Mouse (Mus musculus) embryo, embryonic 11 days (tissue): Measurements from ENCODE around the gene Hs2st1.
A peak's percentile ranks its signal among the peaks of the same experiment; 100 is the strongest.

Source experiments
- DNase-seq: peaks from one replicate; pipeline ENCODE4 v3.0.0-alpha.2; 2015

The Hs2st1 gene

GRCm38 (mm10) chr3:144494838-144495237 is 75.1 kb downstream of the Hs2st1 start:
- DNase-seq, result no peak

GRCm38 (mm10) chr3:144488787-144489186 is 81.2 kb downstream of the Hs2st1 start:
- DNase-seq, result no peak

- no peak for DNase-seq
These were observed 89.4 kb downstream of the Hs2st1 start for GRCm38 (mm10) chr3:144480595-144480994.

- no peak for DNase-seq
These were observed 91.6 kb downstream of the Hs2st1 start for GRCm38 (mm10) chr3:144478427-144478794.

GRCm38 (mm10) chr3:144477707-144478426 is 92.1 kb downstream of the Hs2st1 start:
- no peak for DNase-seq

GRCm38 (mm10) chr3:144475891-144476290 is 94.1 kb downstream of the Hs2st1 start:
- no peak for DNase-seq

GRCm38 (mm10) chr3:144474726-144475125 is 95.3 kb downstream of the Hs2st1 start:
- no peak for DNase-seq

- no peak for DNase-seq
These were observed 98.0 kb downstream of the Hs2st1 start for GRCm38 (mm10) chr3:144471954-144472353.

GRCm38 (mm10) chr3:144470901-144471300 is 99.1 kb downstream of the Hs2st1 start:
- DNase-seq, result no peak

- DNase-seq, result peak; percentile 39
These were observed 102.5 kb downstream of the Hs2st1 start for GRCm38 (mm10) chr3:144467521-144467920.

GRCm38 (mm10) chr3:144466108-144466678 is 103.8 kb downstream of the Hs2st1 start:
- no peak for DNase-seq

GRCm38 (mm10) chr3:144462679-144463078 is 107.3 kb downstream of the Hs2st1 start:
- DNase-seq, result no peak

GRCm38 (mm10) chr3:144460183-144460788 is 109.7 kb downstream of the Hs2st1 start:
- no peak for DNase-seq

GRCm38 (mm10) chr3:144459285-144459697 is 110.7 kb downstream of the Hs2st1 start:
- no peak for DNase-seq

GRCm38 (mm10) chr3:144453701-144454430 is 116.1 kb downstream of the Hs2st1 start:
- DNase-seq, result peak; percentile 79

GRCm38 (mm10) chr3:144448977-144449376 is 121.0 kb downstream of the Hs2st1 start:
- no peak for DNase-seq

- no peak for DNase-seq
These were observed 122.1 kb downstream of the Hs2st1 start for GRCm38 (mm10) chr3:144447917-144448316.

GRCm38 (mm10) chr3:144446081-144446634 is 123.8 kb downstream of the Hs2st1 start:
- no peak for DNase-seq

GRCm38 (mm10) chr3:144437871-144438398 is 132.0 kb downstream of the Hs2st1 start:
- no peak for DNase-seq

- DNase-seq, result no peak
These were observed 133.9 kb downstream of the Hs2st1 start for GRCm38 (mm10) chr3:144436076-144436475.

GRCm38 (mm10) chr3:144435281-144435680 is 134.7 kb downstream of the Hs2st1 start:
- DNase-seq, result no peak

GRCm38 (mm10) chr3:144434276-144434675 is 135.7 kb downstream of the Hs2st1 start:
- DNase-seq, result no peak

- no peak for DNase-seq
These were observed 136.9 kb downstream of the Hs2st1 start for GRCm38 (mm10) chr3:144433039-144433438.
